Mouse (Mus musculus) kidney, adult 9 months (tissue): ENCODE data around the gene Ntrk3.

ENCODE experiments used
- DNase-seq: peaks from one replicate; pipeline ENCODE4 v3.0.0; 2022

Gene Ntrk3

DNA sequence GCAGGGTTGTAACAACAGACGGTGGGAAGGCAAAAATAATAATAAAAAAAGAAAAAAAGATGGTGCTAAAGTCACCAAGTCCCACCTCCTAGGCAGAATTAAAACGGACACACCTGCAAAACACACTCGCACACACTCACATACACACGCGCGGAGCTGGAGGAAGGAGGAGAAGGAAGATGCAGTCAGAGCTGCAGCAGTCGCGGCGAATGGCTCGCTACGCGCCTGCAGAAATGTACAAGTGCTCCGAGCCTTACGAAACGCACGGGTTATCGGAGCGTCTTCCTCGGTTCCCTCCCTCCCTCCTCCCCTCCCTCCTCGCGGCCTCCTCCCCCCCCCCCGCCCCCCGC is 159.7 kb downstream of the Ntrk3 start:
- no peak for DNase-seq

DNA sequence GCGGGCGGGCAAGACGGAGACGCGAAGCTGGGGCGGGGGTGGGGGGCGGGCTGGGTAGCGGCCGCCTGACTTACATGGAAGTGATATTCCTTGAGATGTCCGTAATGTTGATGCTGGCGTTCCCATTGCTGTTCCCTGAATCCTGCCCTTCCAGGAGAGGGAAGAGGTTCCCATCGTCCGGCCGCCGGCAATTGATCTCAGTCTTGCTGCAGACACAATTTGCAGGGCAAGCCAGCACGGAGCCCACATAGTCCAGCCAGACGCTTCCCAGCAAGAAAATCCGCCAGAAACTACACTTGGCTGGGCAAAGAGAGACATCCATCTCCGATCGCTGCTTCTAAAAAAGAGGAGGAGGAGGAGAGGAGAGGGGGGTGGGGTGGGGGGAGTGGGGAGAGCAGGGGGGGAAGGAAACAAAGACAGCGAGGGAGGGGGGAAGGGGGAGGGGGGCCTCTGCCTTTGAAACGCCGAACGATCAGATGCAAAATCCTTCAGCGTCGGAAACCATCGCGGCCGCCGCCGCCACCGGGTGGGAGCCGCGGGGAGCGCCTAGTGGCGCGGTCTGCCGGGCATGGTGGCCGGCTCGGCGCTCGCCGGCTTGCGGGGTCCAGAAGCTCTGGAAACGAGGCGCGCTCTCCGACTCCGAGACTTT is 160.2 kb downstream of the Ntrk3 start:
- no peak for DNase-seq

DNA sequence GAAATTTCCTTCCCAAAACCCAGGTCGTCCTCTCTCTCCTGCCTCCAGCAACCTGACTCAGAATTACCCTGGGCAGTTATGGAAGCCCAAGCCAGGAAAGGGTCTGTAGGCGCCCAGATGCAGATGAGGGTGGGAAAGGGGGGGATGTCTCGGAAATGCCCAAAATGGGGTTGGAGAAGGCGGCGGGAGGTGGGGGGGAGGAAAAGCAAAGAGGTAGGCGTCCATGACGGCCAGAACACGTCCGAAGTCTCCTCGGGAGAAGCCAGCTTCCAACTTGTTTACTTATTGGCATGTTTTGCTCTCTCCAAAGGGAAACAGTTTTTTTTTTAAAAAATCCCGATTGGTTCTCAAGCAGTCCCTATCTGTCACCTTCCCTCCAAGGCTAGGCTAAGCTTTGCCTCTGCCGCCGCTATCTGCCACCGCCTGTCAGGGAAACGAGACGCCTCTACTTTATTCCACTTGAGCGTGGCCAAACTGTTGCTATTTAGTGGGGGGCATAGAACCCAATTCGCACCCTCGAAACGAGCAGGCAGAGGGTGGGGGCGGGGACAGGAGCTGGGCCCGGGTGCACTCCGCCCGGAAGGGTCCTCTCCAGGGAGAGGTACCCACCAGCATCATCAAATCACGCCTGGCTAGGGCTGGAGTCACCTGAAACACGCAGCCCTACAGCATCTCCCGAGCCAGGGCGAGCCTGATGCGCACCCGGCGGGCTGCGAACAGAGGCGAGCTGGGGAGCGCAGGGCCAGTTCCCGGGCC is 160.9 kb downstream of the Ntrk3 start:
- no peak for DNase-seq

DNA sequence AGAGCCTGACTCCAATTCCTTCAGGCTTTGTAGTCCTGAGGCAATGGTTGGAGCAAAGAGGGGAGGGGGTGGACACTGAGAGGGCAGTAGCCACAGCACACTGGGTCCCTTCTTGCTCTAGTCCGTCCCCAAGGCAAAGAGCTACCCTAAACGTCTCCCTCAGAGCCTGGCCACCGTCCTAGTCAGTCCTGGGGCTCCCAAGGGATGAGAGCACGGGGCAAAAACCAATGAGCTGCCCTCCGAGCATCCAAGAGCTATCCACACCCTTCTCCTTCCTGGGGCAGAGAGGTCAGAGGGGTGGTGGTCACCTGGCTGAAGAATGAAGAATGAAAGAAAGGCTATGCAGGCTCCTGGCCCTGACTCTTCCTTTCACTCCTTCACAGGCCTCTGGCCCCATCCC is 161.6 kb downstream of the Ntrk3 start:
- DNase-seq = no peak

DNA sequence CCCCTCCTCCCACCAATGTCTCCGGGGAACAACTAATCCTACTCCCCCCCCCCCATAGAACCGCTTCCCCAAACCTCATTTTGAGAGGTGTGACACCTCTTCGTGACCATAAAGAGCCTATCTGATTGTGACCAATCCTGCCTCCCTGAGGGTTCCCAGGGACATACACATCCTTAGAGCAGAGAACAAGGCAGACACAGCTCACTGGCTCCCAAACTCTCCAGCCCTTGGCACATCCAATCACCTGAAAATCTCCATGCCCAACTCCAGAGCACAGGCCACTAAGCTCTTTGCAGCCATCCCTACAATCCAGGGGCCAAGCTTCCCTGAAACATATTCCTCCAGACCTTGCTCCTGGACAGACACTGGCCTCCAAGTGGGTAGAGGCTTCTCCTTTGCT is 162.3 kb downstream of the Ntrk3 start:
- no peak for DNase-seq

DNA sequence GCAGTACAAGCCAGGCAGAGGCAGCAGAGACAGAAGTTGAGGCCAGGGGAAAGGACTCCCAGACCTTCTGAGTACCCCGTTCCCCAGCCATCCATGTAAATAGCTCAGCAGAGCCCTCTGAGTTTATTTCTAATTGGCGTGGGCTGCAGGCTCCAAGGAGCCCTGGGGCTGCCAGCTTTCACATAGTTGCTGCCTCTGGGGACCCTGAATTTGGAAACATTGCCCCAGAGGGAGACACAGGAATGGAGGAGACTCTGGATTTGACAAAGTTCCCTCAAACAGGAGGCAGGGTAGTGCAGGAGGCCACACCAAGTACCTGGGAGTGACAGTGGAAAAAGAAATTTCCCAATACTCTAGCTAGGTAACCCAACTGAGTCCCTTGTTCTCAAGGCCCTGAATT is 166.6 kb downstream of the Ntrk3 start:
- DNase-seq = no peak

DNA sequence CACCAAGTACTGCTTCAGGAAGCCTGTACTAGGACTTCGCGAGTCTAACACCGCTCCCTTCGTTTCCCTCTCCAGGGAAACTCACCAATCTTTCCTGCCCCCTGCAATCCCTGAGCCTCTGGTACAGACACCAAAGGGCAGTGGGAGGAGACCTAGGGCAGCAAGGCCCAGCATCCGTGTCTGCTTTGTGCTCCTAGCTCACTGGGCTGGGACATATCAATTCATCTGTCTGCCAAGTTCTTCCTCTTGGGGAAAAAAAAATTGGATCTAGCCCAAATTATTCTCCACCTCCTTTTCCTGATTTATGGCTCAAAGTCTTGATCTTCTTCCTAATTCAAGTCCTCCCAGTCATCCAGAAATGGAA is 168.6 kb downstream of the Ntrk3 start:
- peak; percentile 6 for DNase-seq

DNA sequence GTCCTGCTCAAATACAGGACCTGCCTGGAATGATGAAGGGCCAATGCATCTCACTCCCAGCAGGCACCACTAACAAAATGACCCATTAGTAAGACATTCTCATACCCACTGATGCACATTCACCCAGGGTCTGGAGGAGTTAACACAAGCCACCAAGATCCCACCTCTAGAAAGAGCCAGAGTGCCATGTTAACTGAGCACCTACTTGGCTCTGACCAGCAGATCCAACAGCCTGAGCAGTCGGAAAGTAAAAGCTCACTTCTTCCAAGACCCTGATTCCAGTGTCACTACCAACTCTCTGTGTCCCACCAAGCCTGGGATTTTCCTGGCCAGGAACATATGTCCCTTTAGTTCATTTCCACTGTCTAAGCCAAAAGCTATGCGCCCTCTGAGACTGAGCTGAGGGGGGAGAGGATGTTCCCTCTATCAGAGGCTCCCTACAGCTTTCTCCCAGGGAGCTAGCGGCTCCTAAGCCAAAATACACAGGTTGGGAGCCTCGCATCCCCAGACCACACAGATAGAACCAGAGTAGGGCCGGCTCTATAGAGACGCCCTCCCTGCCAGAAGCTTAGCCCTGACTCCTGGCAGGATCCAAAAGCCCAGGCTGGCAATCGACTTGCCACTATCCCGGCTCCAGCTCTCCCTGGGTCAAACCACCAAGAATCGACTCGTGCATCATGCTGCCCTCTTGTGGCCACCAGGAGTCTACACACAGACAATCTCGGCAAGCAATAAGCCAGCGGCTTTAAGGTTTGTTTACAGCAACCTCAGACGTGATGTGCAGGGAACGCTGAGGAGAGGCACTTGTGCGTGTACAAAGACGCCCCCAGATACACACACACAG is 169.2 kb downstream of the Ntrk3 start:
- peak; percentile 50 for DNase-seq

DNA sequence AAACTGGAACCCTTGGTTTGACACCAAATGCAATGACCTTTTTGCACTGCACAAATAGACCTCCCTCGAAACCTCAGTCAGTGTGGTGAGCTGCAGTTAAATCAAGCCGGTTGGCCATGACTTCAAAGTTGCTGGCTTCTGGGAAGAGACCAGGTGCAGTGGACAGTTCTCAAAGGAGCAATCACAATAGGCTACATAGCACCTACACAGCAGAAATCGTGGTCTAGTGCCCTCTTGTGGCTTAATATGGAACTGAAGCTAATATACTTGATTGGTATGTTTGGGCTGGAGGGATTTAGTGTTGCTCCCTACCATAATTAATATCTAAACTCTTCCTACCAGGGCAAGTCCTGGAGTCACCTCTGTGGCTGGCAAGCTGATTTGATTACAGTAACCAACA is 171.2 kb downstream of the Ntrk3 start:
- peak; percentile 48 for DNase-seq

DNA sequence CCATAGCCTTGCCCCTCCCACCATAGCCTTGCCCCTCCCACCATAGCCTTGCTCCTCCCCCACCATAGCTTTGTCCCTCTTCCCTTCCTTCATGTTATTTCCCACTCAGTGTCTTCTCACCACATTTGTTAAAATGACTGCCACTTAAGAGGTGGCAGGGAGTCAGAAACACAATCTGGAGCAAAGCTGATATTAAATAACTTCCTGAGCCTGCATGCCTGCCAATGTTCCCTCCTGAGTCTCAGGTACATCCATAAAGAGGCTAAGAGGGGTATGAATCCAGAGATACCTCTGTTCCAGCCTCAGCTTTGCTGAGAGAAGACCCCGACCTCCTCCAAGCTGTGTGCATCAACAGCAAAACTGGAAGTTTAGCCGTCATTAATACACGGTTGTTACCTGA is 172.4 kb downstream of the Ntrk3 start:
- no peak for DNase-seq

DNA sequence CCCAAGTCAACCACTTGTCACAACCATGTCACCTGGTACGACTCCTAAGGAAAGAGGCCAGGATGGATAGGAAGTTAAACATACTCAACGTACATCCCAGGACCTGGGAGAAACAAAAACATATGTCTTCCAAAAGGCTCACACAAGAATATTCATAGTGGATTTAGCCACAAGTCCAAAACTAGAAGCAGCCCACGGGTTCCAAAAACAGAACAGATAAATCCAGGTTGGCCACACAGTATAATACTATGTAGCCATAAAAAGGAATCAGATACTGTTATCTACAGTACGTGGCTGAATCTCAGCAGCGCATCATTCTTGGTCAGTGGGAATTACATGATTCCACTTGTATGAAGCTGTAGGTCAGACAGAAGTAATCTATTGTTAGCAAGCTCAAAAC is 179.3 kb downstream of the Ntrk3 start:
- DNase-seq = no peak

DNA sequence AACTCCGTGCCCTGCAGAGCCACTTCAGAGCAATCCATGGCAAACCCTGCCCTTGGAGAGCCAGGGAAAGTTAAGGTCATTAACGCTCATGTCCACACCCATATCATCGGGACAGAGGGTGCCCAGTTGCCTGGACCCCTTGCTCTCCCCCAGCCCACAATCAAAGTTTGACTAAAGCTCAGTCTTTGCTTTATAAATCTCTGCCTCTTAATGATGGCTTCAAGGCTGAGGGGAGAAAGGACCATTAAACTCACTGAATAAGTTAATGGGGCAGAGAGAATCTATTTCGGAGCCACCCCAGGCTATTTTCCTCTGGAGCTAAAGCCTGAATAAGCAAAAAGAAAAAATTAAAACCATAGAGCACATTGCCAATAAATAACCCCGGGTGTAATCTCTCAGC is 182.3 kb downstream of the Ntrk3 start:
- peak; percentile 16 for DNase-seq

DNA sequence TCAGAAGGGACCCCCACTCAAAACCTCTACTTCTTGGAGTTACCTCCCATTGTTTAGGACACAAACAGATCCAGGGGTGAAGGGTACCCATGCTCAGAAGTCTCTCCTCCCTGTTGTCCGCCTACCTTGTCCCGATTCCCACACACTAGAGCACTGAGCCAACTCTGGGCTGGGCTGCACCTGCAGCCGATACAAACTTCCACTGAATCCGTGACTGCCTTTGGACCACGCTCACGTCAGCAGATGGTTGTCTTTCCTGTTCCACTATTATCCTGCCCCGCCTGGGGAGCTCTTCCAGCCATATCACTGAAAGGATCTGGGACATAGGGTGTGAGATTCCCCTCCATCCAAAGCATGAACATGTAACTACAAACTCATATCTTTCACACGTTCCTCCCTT is 188.4 kb downstream of the Ntrk3 start:
- no peak for DNase-seq

DNA sequence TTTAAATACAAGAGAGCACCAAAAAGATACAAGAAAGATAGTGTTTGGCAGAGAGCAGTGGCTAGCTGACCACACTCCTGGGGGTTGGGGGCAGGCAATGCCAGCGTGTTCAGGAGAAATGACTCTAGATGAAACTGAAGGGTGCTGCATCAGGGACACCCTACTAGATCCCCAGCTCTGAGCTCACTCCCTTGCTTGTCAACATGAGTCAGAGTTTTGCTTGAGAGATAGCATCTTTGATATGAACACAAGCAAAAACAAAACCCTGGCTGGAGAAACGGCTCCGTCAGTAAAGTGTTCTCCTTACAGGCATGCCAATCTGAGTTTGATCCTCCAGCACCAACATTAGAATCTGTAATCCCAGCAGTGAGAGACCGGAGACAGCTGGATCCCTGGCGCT is 189.1 kb downstream of the Ntrk3 start:
- DNase-seq = no peak

DNA sequence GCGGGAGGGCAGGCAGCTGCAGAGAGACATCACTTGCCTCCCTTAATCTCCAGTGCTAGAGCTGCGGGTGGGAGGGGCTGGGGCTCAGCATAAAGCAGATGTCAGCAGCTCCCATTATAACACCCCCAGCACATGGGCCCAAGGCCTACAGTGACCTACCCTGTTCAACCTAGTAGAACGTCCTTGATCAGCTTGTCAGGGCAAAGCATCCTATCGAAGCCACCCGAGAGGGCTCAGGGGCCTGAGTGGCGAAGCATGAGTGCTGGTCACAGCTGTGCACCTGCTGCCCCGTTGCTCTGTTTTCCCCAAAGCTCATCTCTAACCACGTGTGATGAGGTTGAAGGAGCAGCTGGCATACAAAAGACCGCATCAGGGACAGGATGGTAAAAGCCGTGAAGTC is 191.3 kb downstream of the Ntrk3 start:
- no peak for DNase-seq

DNA sequence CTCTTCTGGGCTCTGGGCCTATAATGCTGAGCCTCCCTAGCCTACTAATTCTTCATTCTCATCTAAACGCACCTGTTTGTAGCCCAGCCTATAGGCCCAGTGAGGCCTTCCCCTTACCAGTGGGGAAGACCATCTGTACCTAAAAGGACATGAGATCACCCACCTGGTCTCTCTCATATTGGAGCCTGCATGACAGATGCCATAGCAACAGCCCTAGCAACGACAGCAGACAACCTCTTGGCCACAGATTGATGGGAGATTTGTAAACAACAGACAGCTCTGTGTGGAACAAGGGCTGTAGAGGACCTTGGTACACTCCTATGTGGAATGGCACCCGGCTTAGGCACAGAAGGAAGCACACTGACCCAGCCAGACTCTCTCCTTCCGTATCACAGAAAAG is 195.3 kb downstream of the Ntrk3 start:
- DNase-seq = no peak

DNA sequence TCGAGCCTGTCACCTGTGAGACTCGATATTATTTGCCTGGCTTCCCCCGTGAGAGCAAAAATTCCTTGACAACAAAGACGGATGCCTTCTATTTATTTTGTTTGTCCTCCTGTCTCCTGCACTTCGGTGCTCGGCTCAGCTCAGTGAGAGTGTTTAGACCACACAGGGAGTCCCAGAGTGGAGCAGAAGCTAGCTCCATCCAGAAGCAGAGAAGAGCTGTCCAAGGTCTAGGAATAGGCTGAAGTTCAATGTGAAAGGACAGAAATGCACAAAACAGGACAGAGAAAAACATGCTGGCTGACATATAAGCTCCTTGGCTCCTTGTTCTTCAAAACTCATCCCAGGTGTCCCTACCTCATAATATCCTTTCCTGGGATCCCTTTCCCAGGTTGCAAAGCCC is 207.5 kb downstream of the Ntrk3 start:
- DNase-seq = no peak

DNA sequence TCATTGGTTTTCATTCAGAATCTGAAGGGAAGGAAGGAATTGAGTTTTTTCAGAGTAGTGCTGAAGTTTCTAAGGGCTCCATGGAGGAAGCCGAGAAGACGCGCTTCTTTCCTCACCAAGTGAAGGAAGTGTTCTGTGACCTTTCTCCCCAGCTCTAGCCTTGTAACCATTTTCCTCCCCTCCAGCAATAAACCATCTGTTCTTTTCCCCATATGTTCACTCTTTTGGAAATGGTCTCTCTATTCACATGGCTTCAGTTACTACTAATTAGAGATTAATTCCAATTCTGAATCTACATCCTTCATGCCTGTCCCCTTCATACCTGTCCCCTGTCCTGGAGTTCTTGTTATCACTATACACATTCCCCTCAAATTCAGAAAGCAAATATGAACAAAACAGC is 209.8 kb downstream of the Ntrk3 start:
- no peak for DNase-seq

DNA sequence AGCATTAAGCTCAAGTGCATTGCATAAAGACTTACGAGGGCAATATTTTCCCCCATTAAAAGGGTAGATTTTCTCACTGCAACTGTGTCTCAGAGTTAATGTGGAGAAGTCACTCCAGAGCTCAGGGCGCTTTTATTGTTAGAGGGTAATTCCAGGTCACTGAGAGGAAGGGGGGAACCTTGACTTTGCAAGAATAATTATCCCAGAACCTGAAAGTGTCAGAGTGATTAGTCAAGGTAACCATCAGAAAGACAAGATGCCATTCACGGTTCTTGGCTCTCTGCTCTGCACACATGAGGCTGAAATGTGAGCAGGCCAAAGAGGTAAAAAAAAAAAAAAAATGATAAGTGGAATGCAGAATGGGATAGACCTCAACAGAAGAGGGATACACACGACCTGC is 210.2 kb downstream of the Ntrk3 start:
- no peak for DNase-seq

DNA sequence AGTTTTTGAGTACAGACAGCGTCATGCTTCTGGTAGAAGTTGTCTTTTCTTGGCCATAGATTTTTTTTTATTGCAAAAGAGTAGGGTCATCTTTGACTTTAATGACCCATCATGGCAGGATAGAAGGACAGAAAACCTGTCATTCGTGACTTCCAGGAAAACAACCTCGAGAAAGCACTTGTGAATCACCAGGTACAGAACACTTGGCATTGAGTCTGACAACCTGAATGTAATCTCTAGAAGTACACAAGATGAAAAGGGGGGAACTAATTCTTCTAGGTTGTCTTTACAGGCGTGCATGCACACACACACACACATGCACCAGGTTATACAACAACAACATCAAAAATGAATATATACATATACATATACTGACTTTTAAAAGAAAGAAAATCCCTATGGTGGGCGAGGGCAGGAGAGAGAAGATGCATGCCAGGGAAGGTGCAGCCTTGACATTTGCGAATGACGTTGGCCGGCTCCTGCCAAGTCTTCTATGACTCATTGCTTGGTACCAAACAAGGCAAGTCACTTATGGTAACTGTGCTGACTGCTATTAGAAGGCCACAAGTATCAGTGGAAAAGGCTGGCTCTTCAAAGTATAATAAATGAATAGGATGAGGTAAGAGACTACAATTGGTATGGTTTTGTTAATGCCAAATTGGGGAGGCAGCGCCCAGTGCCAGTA is 217.4 kb downstream of the Ntrk3 start:
- DNase-seq = no peak

DNA sequence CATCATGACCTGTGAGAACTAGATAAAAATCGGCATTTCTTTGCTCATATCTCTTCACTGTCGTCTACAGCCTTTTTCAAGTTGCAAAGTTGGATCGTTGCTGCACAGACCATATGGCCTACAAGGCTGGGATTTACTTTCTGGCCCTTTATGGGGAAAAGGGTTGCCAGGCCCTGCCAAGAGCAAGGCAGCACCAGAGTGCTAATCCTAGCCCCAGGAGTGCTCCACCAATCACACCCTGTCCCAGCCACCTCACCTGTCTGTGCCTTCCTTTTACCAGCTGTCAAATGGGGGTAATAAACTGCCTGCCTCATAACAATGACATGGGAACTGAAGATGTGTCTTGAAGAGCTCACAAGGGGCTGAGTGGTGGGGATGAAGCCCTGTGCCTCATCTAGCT is 218.1 kb downstream of the Ntrk3 start:
- DNase-seq = no peak

DNA sequence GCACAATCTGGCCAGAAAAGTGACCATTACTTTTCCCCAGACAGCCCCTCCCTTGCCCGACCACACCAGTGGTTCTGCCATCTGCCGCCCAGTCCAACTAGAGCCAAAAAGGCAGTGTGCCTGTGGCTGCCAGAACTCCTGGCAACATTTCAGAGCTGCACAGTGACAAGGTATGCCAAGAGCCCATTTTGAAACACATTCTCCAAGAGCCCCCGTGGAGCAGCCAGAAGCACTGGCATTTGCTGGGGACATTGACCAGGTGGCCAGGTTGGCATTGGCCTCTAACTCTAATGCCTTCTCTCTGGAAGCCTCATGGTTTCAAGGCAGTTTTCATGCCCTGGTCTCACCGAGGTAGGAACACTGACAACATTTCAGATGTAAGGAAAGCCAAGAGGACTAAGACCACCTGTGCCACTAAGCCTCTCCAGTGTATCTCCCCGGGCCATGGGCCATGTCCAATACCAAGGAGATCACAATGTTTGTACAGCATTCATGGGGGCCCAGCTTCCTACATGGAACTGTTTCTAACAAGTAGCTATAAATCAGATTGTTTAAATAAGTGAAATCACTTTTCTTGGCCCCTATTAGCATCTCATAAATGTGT is 218.9 kb downstream of the Ntrk3 start:
- peak; percentile 3 for DNase-seq

DNA sequence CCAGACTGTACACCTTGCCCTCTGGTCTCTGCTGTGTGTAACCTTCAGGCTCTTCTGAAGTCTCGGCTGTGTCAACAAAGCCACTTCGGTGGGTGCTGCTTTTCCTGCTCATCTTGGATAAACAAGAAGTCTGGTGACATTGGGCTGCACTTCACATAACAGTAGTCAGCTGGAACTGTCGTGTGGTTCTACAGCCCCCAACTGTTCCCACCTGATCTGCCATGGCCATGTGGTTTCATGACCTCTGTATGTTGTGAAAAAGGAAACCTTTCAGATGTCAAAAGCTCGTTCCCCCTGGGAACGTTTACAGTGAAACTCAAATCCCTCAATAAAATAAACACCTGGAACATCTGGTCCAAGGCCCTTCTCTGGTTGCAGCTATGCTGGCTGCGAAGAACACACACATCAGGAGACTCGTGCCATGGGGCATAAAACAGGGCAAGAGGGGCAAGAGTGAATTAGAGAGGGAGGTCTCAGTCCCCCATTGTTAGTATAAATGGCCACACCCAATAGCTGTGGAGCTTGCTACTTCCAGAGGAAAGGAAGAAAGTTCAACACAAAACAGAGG is 222.7 kb downstream of the Ntrk3 start:
- DNase-seq = no peak
